Mouse (Mus musculus) hindbrain, embryonic 13.5 days (tissue): ENCODE results near the gene Chn1. TPM values are rescaled to one million over a fixed set of nuclear protein-coding genes. Genes with fewer than 3 reads are reported as not detected.

ENCODE experiments used
- ATAC-seq: fragments of 200-750 bp; cut with Nextera tagmentation; 2 replicates; pipeline ENCODE4 v1.8.0; 2017; ENCODE audit warnings: moderate TSS enrichment; ENCODE audit not compliant: low FRiP score
- H3K27ac ChIP-seq: fragments of 300-500 bp; sonication (generic); 2 replicates; pipeline ENCODE4 v1.5.1; 2015; ENCODE audit warnings: inconsistent platforms, mild to moderate bottlenecking, moderate library complexity
- H3K27me3 ChIP-seq: fragments of 300-500 bp; sonication (generic); 2 replicates; pipeline ENCODE4 v1.6.1; 2015; ENCODE audit warnings: mild to moderate bottlenecking, inconsistent platforms
- H3K36me3 ChIP-seq: fragments of 300-500 bp; sonication (generic); 2 replicates; pipeline ENCODE4 v1.6.1; 2015; ENCODE audit warnings: mild to moderate bottlenecking, inconsistent platforms
- H3K4me1 ChIP-seq: fragments of 300-500 bp; sonication (generic); replicated peaks from 2 replicates; pipeline ENCODE4 v1.6.1; 2015; ENCODE audit warnings: inconsistent platforms
- H3K4me2 ChIP-seq: fragments of 300-500 bp; sonication (generic); 2 replicates; pipeline ENCODE4 v1.6.1; 2015; ENCODE audit warnings: inconsistent platforms, mild to moderate bottlenecking, moderate library complexity
- H3K4me3 ChIP-seq: fragments of 300-500 bp; sonication (generic); 2 replicates; pipeline ENCODE4 v1.5.1; 2015; ENCODE audit warnings: mild to moderate bottlenecking, inconsistent platforms
- H3K9ac ChIP-seq: fragments of 300-500 bp; sonication (generic); 2 replicates; pipeline ENCODE4 v1.6.1; 2015; ENCODE audit warnings: mild to moderate bottlenecking, inconsistent platforms
- H3K9me3 ChIP-seq: fragments of 300-500 bp; sonication (generic); 2 replicates; pipeline ENCODE4 v1.6.1; 2016; ENCODE audit warnings: inconsistent platforms
- WGBS: fragments of 180-500 bp; shearing (Covaris S2); methylation state at CpG from one replicate; pipeline ENCODE4 v1.1.7; 2015; 5-methylcytosine and 5-hydroxymethylcytosine counted together
- polyA plus RNA-seq: library from polyadenylated mRNA; unstranded; fragments of >200 nt; fragmentation: Nextera tagmentation; extraction: Ambion mirVana; gene quantifications from 2 replicates; pipeline ENCODE4 v1.2.1, GENCODE M21; 2015

The Chn1 gene
- polyA plus RNA-seq, 1 experiment from 2014 or later, result 110 TPM

GRCm38 (mm10) chr2:73779016-73779595 is 4.0 kb upstream of the Chn1 start:
- Histone ChIP-seq H3K4me2 (no peak overlapping the region), H3K9me3 (no peaks in the 10 kb centered on the region), H3K4me1 (peaks cover 27% of the 10 kb centered on the region), H3K36me3 (no peaks in the 10 kb centered on the region), H3K4me3 (no peak overlapping the region), H3K27me3 (no peaks in the 10 kb centered on the region), H3K9ac (no peak overlapping the region), H3K27ac (no peak overlapping the region)
- no peak for ATAC-seq
- 62% methylated on average over 4 of the region's 4 CpGs for WGBS

- no peak for ATAC-seq
- H3K4me2 ChIP-seq, result peak overlapping the region; percentile 52; the same call in 1 of the 2 replicates
- 0 out of 2 replicates have a peak overlapping the region, but pooled peaks have one; percentile 5 for H3K4me3 ChIP-seq
- H3K9me3 ChIP-seq, result no peaks in the 10 kb centered on the region
- peaks cover 42% of the 10 kb centered on the region for H3K4me1 ChIP-seq
- no peak overlapping the region for H3K9ac ChIP-seq
- H3K36me3 ChIP-seq, result no peaks in the 10 kb centered on the region
- 36% methylated on average over 4 of the region's 4 CpGs for WGBS
- peak overlapping the region; percentile 60; the same call in 1 of the 2 replicates for H3K27ac ChIP-seq
- H3K27me3 ChIP-seq, result no peaks in the 10 kb centered on the region
Measured at GRCm38 (mm10) chr2:73776936-73777335, 1.8 kb upstream of the Chn1 start.

DNA sequence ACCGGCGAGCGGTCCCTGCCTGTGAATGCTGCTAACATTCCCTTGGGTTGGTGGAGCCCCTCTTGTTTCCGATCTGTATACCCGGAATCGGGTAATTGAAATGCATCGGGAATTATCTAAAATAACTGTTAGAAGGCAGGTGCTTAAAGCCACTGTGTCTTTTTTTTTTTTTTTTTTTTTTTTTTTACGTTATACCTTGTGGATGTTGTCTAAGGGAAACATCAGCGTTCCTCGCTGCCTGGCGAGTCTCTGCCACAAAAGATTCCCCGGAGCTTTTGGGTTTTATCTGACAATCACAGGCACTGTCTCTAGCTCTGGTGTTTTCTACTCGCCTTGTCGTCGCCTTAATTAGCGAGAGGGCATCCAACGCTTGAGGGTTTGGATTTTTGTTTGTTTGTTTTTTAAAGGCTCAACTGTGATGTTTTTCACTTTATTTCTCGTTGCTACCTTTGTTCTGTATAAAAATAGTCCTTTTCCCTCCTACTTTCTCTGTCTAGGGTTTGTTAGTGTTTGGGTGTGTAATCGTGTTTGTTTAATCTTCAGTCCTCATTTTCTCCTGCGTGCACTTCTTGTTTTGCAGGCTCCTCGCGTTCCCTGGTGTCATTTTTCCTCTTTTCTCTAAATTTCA is 651 bp upstream of the Chn1 start:
- peak; percentile 37 for ATAC-seq
- Histone ChIP-seq H3K4me3 (peak overlapping the region; percentile 85), H3K9me3 (no peaks in the 10 kb centered on the region), H3K4me1 (peaks cover 51% of the 10 kb centered on the region), H3K9ac (peak overlapping the region; percentile 90), H3K36me3 (no peaks in the 10 kb centered on the region), H3K27ac (peak overlapping the region; percentile 98), H3K27me3 (no peaks in the 10 kb centered on the region), H3K4me2 (peak overlapping the region; percentile 52)
- WGBS, result under 1% methylated on average over 22 of the region's 22 CpGs

DNA sequence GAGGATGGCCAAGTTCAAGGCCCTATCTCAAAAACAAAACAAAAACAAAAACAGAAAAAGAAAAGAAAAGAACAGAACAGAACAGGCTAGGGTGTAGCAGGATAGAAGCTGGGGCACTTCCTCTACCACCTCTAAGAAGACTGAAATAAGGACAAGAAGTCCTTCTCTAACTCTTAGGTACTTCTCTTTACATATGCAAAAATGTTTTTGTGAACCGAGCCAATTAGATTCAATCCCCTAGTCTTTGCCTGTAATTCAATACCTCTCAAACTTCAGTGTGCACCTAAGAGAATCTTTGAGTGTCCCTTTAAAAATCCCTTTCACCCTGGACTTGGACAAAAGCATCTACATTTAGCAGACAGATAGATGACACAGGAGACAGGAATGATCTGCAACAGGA is 2.2 kb downstream of the Chn1 start:
- no peaks in the 10 kb centered on the region for H3K27me3 ChIP-seq
- no peaks in the 10 kb centered on the region for H3K36me3 ChIP-seq
- peaks cover 44% of the 10 kb centered on the region for H3K4me1 ChIP-seq
- no peak for ATAC-seq
- H3K27ac ChIP-seq, result no peak overlapping the region
- peak overlapping the region; percentile 85 for H3K4me3 ChIP-seq
- 23% methylated on average over 1 of the region's 1 CpGs for WGBS
- no peaks in the 10 kb centered on the region for H3K9me3 ChIP-seq
- H3K4me2 ChIP-seq, result peak overlapping the region; percentile 65
- peak overlapping the region; percentile 60 for H3K9ac ChIP-seq

DNA sequence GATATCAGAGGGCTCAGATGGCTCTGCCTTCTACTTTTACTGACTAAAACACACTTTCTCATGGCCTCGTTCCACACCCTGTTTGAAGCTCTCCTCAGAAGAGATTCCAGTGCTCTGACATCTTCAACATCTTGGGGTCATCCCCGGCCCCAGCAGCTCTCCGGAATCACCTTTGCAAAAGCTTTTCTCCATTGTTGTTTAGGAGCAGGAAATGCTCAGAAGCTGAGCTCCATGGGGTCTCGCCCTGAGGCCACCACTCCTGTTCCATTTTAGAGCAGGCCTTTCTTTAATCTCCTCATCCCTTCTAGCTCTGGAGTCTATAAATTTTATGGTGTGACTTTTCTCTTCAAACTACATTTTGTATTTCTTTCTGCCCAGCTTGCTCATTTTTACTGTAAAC is 6.5 kb downstream of the Chn1 start:
- peaks cover 43% of the 10 kb centered on the region for H3K4me1 ChIP-seq
- no peaks in the 10 kb centered on the region for H3K27me3 ChIP-seq
- 72% methylated on average over 4 of the region's 4 CpGs for WGBS
- no peak for ATAC-seq
- H3K9me3 ChIP-seq, result no peaks in the 10 kb centered on the region
- no peak overlapping the region for H3K27ac ChIP-seq
- H3K4me3 ChIP-seq, result no peak overlapping the region
- no peak overlapping the region for H3K4me2 ChIP-seq
- no peaks in the 10 kb centered on the region for H3K36me3 ChIP-seq
- no peak overlapping the region for H3K9ac ChIP-seq

DNA sequence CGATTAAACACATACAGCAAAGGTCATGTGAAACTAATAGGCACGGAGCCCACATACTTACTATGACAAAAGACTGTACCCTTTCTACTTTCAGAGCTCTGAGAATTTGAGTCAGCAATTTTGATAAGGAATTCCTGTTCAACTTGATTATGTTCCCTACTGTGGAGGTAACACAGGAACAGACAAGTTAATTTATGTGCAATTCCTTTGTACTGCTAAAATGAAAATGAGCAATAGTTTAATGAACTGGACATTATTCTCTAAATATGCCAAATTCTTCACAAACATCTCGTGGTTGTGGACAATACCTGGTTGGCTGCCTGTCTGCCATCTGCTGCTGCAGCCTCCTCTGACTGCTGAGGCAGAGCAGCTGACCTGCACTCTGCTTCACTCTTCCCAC is 11.6 kb downstream of the Chn1 start:
- Histone ChIP-seq H3K4me2 (no peak overlapping the region), H3K4me1 (peaks cover 17% of the 10 kb centered on the region), H3K9me3 (no peaks in the 10 kb centered on the region), H3K36me3 (no peaks in the 10 kb centered on the region; the same call in 1 of the 2 replicates), H3K4me3 (no peak overlapping the region), H3K27ac (0 out of 2 replicates have a peak overlapping the region, but pooled peaks have one; percentile 8), H3K27me3 (no peaks in the 10 kb centered on the region), H3K9ac (no peak overlapping the region)
- 40% methylated on average over 3 of the region's 3 CpGs for WGBS
- ATAC-seq, result no peak

- Histone ChIP-seq H3K4me2 (no peak overlapping the region), H3K9ac (no peak overlapping the region), H3K4me3 (no peak overlapping the region), H3K4me1 (peaks cover 17% of the 10 kb centered on the region), H3K36me3 (peaks cover 7% of the 10 kb centered on the region), H3K9me3 (no peaks in the 10 kb centered on the region), H3K27me3 (no peaks in the 10 kb centered on the region), H3K27ac (no peak overlapping the region)
- WGBS, result 91% methylated on average over 7 of the region's 7 CpGs
- ATAC-seq, result no peak
Measured at GRCm38 (mm10) chr2:73759899-73760298, 15.2 kb downstream of the Chn1 start.

GRCm38 (mm10) chr2:73759027-73759426 is 16.1 kb downstream of the Chn1 start:
- H3K9me3 ChIP-seq, result no peaks in the 10 kb centered on the region
- 83% methylated on average over 5 of the region's 5 CpGs for WGBS
- H3K27ac ChIP-seq, result no peak overlapping the region
- peaks cover 9% of the 10 kb centered on the region for H3K4me1 ChIP-seq
- no peak overlapping the region for H3K4me2 ChIP-seq
- ATAC-seq, result no peak
- H3K27me3 ChIP-seq, result no peaks in the 10 kb centered on the region
- no peak overlapping the region for H3K9ac ChIP-seq
- H3K36me3 ChIP-seq, result peaks cover 8% of the 10 kb centered on the region
- no peak overlapping the region for H3K4me3 ChIP-seq

DNA sequence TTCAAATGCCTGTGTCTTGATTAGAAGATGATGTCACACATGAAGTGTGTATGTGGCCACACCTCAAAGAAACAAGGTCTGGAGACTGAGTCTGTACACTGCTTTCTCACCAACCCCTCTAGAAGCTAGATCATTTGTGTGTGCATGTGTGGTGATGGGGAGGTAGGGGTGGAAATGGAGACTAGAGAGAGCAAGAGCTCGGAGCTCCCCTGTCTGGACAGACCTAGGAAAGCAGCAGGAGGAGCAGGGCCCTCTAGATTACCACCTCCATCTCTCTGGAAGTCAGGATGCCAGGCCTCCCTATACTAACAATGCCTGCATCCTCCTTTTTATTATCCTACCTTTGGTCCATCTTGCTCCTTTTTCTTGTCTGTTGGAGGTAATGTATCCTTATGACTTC is 27.8 kb downstream of the Chn1 start:
- ATAC-seq, result no peak
- 91% methylated on average over 1 of the region's 1 CpGs for WGBS
- Histone ChIP-seq H3K36me3 (no peaks in the 10 kb centered on the region), H3K4me1 (0 out of 2 replicates have a peak, but pooled peaks cover 3% of the 10 kb centered on the region), H3K27me3 (no peaks in the 10 kb centered on the region), H3K9me3 (no peaks in the 10 kb centered on the region), H3K27ac (no peak overlapping the region), H3K4me2 (no peak overlapping the region), H3K9ac (no peak overlapping the region), H3K4me3 (no peak overlapping the region)

DNA sequence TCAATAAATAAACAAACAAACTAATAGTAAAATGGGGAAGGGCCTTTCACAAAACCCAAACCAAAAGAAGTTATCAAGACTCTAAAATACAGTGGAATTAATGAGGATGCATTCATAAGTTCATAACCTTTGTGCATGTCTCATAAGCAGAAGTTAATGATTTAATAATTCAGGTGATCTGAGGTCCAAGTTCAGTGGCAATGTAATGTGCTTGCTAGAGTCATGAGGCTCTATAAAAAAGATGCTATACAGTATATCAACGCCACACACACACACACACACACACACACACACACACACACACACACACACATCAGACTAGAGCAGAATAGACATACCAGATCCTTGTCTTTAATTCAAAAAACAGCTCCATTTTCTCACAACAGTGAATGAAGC is 28.8 kb downstream of the Chn1 start:
- 0 out of 2 replicates have a peak, but pooled peaks cover 3% of the 10 kb centered on the region for H3K4me1 ChIP-seq
- H3K4me3 ChIP-seq, result no peak overlapping the region
- no peaks in the 10 kb centered on the region for H3K9me3 ChIP-seq
- no peak overlapping the region for H3K27ac ChIP-seq
- no peak overlapping the region for H3K9ac ChIP-seq
- ATAC-seq, result no peak
- 86% methylated on average over 1 of the region's 1 CpGs for WGBS
- no peaks in the 10 kb centered on the region for H3K36me3 ChIP-seq
- no peaks in the 10 kb centered on the region for H3K27me3 ChIP-seq
- no peak overlapping the region for H3K4me2 ChIP-seq

GRCm38 (mm10) chr2:73745647-73746374 is 29.3 kb downstream of the Chn1 start:
- 77% methylated on average over 3 of the region's 3 CpGs for WGBS

GRCm38 (mm10) chr2:73741286-73741685 is 33.9 kb downstream of the Chn1 start:
- Histone ChIP-seq H3K27me3 (no peaks in the 10 kb centered on the region), H3K4me2 (no peak overlapping the region), H3K9ac (no peak overlapping the region), H3K4me3 (no peak overlapping the region), H3K9me3 (no peaks in the 10 kb centered on the region), H3K36me3 (no peaks in the 10 kb centered on the region), H3K4me1 (0 out of 2 replicates have a peak, but pooled peaks cover 3% of the 10 kb centered on the region), H3K27ac (no peak overlapping the region)
- WGBS, result 91% methylated on average over 3 of the region's 3 CpGs
- no peak for ATAC-seq

More at GRCm38 (mm10) chr2:73745647-73746374, 29.3 kb downstream of the Chn1 start:
- H3K9me3 ChIP-seq, result no peaks in the 10 kb centered on the region
- H3K9ac ChIP-seq, result no peak overlapping the region
- no peaks in the 10 kb centered on the region for H3K27me3 ChIP-seq
- ATAC-seq, result no peak
- H3K4me3 ChIP-seq, result no peak overlapping the region
- H3K4me1 ChIP-seq, result 0 out of 2 replicates have a peak, but pooled peaks cover 3% of the 10 kb centered on the region
- H3K36me3 ChIP-seq, result no peaks in the 10 kb centered on the region
- H3K4me2 ChIP-seq, result no peak overlapping the region
- no peak overlapping the region for H3K27ac ChIP-seq
